Mouse (Mus musculus) heart, postnatal 25 days (tissue): Measurements from ENCODE around the gene Cyb5r3. TPM values are rescaled to one million over a fixed set of nuclear protein-coding genes. Genes with fewer than 3 reads are reported as not detected.

Experiments
- DNase-seq: peaks from one replicate; pipeline ENCODE4 v3.0.0; 2022; ENCODE audit warnings: low spot score
- intact Hi-C: fragments of 180-260 bp; cut with DNase I; formaldehyde crosslinking; loops from one replicate; pipeline ENCODE4 v1.15.1; 2025
- total RNA-seq, 2 experiments: library from RNA; stranded (reverse); gene quantifications; 2 replicates each; pipeline ENCODE4 v1.2.3; 2021

The Cyb5r3 gene
- total RNA-seq: 10 to 100 TPM; 80.4 to 85.5 TPM

GRCm38 (mm10) chr15:83172492-83173429 lies at the start of gene Cyb5r3:
TSS of gene Cyb5r3 (minus strand) at chr15:83172592.
- DNase-seq: no peak
- intact Hi-C loops: loop anchor here (2.0 to 5.0 kb wide), 2 partner anchors 24 to 35 kb away; partner anchors contain the start of gene Poldip3

- no peak for DNase-seq
- intact Hi-C loops: no loop called here
These were observed 49.3 kb upstream of the Cyb5r3 start for GRCm38 (mm10) chr15:83221721-83222120.

- intact Hi-C loops: no loop called here
- no peak for DNase-seq
These were observed 48.1 kb upstream of the Cyb5r3 start for GRCm38 (mm10) chr15:83220368-83221013.

DNA sequence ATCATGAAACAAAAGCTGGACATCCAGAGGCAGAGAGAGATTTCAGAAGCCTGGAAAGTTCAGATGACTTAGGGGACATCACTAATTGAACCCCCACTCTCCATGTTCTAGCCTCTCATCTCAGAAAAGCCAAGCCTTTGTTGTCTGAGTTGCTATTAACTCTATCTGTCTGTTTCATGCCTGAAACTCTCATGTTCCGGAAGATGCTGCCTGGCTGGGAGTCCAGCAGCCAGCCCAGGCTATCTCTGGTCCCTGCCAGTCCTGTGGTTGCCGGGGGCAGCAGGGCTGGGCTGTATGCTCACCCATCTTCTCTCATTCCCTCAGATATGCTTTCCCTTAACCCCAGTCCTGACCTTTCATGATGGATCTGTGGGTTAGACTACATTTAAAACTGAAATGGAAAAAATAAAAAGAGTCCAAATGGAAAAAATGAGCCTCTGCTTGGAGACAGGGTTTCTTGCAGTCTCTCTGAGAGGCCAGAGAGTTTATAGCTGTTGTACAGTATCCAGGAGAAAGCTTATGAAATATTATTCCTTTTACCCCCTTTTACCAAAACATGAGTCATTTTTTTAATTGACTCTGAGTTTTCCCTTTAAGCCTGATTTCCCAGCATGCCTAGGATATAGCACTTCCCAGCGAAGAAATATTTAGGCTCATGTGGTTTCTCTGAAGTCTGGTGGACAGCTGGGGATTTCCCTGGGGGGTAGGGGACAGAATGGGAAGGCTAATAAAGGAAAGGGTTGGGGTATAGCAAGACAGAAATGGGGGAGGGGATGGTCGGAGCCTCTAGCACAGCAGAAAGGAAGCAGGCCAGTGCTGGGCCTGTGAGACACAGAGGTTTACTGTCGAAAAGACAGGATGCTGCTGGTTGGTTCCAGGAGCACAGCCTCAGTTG lies 43.2 kb upstream of the Cyb5r3 start:
- intact Hi-C loops: no loop called here
- DNase-seq: no peak

- intact Hi-C loops: loop anchor here (2.0 to 5.0 kb wide), 4 partner anchors 42 to 307 kb away; partner anchors contain the start of gene A4galt
- no peak for DNase-seq
These were observed 37.8 kb upstream of the Cyb5r3 start for GRCm38 (mm10) chr15:83210229-83210628.

DNA sequence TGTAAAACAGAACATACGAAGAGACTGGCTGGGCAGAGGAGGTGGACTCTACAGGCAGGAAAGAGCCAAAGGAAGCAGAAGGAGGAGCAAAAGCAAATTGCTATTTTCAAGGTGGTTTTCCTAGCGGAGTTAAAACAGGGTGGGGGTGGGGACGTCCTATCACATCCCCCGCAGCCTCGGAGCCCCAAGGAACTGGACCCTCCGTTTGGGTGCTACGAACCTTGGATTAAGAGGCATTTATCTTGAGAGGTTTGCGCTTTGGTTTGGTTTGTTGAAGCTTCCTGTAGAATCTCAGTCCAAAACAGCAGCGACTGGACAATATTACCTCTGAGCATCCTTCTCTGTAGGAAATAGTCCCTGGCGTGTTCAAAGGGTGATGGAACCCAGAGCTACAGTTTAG lies 37.3 kb upstream of the Cyb5r3 start:
- intact Hi-C loops: loop anchor here (2.0 to 5.0 kb wide), 8 partner anchors 37 to 397 kb away; partner anchors contain the start of genes A4galt and Cyb5r3
- no peak for DNase-seq

DNA sequence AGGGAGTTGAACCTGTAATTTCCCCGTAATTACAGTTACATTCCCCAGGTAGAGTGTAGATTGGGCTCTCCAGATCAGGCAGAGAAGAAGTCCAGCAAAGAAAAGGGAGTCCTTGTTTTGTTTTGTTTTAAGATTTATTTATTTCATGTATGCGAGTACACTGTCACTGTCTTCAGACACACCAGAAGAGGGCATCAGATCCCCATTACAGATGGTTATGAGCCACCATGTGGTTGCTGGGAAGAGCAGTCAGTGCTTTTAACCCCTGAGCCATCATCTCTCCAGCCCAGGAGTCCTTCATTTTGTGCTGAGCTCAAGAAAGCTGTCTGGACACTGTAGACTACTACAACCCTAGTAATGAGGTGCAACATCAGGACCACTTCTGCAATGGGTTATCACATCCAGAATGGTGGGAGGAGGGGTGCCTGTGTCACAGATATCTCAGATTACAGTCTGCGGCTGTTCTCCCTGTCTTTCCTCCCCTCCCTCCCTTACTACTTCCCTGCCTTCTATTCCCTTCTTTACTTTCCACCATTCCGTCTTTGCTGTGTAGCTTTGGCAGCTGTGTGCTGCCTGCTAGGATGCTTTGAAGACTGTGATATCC lies 36.8 kb upstream of the Cyb5r3 start:
- DNase-seq: no peak
- intact Hi-C loops: loop anchor here (5.0 kb wide), 4 partner anchors 37 to 397 kb away; partner anchors contain the start of gene Cyb5r3

GRCm38 (mm10) chr15:83204731-83205451 lies 32.5 kb upstream of the Cyb5r3 start:
- intact Hi-C loops: loop anchor here (5.0 kb wide), 5 partner anchors 33 to 393 kb away; partner anchors contain the start of gene Cyb5r3
- DNase-seq: no peak

DNA sequence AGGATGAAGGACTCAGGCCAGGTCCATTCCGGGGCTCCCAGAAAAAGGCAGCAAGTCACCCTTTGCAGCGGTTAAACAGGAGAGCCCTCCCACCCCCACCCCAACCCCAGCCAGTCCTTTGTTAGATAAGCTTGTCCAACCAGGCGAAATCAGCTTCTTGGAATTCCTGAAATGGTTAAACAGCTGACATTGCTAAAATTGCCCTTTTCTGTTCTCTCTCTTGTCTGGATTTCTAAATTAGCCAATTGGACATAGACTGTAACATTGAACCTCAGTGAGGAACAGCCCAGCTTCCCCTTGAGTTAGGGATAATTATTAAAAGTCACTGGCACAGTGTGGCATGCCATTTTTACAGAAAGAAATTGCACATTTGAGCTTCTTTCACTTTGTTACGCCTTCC lies 30.0 kb upstream of the Cyb5r3 start:
- intact Hi-C loops: loop anchor here (5.0 kb wide), 1 partner anchor 85 kb away; no protein-coding TSS in a partner anchor
- no peak for DNase-seq

DNA sequence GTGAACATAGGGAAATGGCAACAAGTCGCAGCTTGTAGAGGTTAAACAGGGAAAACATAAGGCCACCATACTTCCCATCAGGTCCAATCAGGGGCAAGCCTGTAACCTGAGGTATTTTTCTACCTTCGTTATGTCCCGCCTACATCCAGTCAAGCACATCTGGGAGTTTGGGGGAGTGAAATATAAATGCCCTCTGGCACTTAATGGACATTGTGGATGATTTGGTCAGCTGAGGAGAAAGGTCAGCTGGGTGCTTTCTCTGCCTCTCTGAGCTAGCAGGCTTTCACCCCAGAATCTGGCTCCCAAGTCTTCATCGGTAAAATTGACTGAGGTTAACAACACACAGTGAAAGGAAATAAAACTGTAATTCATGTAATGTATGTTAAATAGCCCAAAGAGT lies 21.0 kb upstream of the Cyb5r3 start:
- no peak for DNase-seq
- intact Hi-C loops: no loop called here

GRCm38 (mm10) chr15:83182351-83182750 lies 10.0 kb upstream of the Cyb5r3 start:
- no peak for DNase-seq

DNA sequence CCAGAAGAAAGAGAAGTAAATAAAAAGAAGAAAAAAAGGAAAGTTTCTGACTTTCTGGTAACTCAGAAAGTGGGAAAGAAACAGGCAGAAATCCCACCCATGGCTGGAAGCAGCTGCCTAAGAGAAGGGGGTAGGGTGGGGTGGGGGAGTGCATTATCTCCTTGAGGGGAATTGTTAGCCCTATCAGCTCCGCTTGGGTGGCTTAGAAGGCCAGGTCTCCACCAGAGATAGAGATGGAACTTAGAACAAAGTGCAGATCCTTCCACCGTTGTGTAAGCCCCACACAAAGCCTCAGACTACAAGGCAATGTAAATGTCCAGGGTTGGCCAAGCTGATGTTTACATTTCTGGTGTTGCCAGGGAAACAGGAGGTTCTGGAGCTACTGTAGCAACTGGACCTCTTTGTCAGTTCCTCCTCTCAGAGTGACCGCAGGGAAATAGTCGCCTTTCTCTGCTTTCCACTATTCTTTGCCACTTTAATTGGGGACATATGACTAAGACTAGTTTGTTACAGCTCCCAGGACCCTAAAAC lies 9.5 kb upstream of the Cyb5r3 start:
- intact Hi-C loops: no loop called here
- DNase-seq: no peak

More at GRCm38 (mm10) chr15:83182351-83182750, 10.0 kb upstream of the Cyb5r3 start:
- intact Hi-C loops: no loop called here

DNA sequence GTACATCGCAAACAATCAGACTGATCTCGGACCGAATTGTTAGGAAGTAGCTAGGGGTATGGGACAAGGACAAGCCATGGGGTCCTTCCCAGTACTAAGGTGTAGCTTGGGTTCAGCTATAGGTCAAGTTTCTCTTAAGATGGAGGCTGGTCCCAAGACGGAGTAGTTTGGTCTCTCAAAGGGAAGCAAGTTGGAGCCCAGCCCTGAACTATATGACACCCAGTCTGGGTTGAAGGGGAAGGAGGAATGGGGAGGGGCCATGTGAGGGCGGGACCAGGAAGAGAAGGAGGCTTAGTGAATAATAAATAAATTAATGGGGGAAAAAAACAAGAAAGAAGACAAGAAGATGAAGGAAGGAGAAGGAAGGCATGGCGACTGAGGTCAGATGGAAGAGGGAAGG lies 7.6 kb upstream of the Cyb5r3 start:
- no peak for DNase-seq
- intact Hi-C loops: no loop called here

DNA sequence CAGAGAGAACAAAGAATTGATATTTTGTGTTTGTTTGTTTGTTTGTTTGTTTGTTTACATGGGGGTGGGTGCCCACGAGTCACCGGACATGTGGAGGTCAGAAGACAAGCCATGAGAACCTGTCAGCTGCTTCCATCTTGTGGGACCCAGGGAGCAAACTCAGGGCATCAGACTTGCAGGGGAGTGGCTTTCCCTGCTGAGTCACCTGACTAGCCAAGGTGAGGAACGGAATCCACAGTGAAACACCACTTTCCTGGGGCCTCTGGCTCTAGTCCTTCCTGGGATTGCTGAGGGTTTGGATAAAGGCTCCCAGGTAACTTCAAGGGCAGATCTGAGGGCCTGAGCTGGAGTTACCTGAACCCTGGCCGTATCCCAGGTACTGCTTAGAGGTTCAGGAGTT lies 4.3 kb upstream of the Cyb5r3 start:
- DNase-seq: no peak
- intact Hi-C loops: no loop called here

GRCm38 (mm10) chr15:83173914-83174884 lies 1.8 kb upstream of the Cyb5r3 start:
- DNase-seq: no peak
- intact Hi-C loops: loop anchor here (2.0 to 5.0 kb wide), 2 partner anchors 25 to 33 kb away; partner anchors contain the start of gene Poldip3

DNA sequence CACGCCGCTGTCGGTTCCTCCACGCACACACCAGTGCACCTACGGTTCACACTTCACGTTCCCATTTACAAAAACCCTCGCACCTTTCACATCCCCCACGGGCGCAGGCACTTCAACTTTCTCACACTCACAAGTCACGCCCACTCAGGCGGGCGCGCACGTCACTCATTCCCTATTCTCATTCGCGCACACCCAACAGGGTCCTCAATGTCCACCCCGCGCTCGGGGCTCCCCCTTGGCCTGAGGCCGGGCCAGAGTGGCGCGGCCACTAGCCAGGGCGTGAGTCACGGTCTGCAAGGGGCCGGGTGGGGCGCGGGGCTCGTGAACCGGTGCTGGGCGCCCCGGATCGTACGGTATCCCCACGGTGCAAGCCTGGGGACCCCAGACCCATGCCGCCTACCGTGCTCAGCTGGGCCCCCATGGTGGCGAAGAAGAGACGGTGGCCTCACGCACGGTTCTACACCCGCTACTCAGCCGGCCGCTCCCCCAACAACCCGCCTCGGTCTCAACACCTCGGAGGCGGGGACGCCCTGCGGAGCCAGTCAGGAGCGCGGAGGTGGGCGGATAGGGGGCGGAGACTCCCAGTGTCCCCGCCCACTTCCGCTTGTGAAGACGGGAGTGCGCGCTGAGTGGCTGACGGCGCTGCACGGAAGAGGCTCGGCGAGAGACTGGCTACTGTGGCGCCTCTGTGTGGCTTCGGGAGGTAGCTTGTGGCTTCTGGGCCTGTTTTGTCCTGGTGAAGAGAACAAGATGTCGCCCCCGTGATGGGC lies 495 bp downstream of the Cyb5r3 start:
- intact Hi-C loops: loop anchor here (2.0 to 5.0 kb wide), 2 partner anchors 23 to 35 kb away; partner anchors contain the start of gene Poldip3

More for the DNA sequence above, 495 bp downstream of the Cyb5r3 start:
- peak; percentile 97 for DNase-seq
